Mouse (Mus musculus) NIH3T3 (cell line): ENCODE measurements around the gene Gm45213.

Experiments used
- DNase-seq: peaks from one replicate; pipeline ENCODE4 v3.0.0-alpha.2; 2012; ENCODE audit warnings: low read depth

Gm45213 gene

DNA sequence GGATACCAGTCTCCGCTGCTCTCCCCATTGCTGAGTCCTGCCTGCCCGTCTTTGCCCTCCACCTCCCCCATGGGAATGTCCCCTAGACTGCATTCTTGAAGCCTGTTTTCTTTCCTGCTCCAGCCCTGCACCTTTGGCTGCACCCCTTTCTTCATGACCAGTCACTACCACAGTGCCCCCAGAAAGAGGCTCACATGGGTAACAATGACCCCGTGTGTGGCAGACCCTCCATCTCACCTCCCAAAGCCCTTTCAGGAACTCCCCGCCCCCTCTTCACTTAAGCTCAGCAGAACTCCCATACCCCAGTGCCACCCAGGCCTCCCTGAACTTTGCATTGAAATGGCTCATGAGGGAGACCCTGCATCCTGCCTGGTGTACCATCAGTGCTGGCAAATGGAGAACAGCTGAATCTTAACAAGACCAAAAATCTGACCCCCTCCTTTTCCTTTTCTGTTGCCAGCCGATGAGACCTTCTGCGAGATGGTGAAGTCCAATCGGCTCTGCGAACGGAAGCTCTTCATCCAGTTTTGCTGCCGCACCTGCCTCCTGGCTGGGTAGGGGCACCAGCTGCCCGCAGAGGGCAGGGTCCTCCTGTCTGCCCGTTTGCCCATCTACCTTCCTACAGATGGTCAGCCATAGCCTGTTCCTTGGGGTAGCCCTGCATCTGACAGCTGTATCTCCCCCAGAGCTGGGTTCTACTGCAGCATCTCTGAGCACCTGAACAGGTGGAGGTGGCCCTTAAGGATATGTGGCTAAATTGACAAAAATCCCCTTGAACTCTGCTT lies 5.2 kb downstream of the Gm45213 start:
- DNase-seq, result no peak

DNA sequence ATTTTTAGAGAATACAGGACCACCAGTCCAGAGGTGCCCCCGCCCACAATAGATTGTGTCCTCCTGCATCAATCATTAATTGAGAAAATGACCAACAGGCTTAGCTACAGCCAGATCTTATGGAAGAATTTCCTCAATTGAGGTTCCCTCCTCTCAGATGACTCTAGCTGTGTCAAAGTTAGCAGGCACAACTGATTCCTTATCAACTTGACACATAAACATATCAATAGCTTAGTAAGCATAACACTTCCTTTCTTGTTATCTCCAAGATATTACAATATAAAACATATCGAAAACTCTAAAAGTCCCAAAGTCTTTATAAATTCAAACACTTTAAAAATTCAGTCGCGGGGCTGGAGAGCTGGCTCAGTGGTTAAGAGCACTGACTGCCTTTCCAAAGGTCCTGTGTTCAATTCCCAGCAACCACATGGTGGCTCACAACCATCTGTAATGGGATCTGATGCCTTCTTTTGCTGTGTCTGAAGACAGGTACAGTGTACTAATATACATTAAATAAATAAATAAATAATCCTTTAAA lies 10.6 kb downstream of the Gm45213 start:
- DNase-seq, result no peak

DNA sequence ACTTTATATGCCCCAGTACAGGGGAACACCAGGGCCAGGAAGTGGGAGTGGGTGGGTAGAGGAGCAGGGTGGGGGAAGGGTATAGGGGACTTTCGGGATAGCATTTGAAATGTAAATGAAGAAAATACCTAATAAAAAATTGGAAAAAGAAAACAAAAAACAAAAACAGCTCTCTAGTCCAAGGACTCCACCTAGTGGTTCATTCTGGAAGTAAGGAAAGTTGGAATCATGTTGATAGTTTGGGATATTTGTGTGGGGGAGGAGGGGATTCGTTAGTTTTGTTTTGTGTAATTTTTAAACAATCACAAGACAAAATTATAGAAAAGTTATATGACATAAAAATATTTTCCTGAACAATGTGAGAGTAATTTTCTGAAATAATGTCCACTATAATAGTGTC lies 12.0 kb downstream of the Gm45213 start:
- peak; percentile 80 for DNase-seq

DNA sequence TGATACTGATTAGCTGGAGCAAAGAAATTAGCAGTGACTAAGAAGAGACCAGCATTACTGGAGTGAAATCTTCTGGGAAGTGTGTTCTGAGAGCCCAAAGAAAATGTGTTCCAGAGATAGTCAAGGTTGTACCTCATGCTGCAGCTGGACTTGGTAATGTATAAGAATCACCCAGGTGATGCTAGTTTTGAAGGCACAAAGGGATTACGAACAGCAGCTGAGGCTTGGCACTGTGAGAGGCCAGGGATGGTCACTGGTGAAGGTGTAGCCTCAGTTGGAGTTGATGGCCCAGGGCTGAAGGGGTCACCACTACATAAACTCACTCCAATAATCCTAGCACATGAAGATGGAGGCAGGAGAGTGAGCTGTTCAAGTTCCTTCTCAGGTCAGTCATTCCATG lies 15.3 kb downstream of the Gm45213 start, which contains the start of gene Snrpa1:
TSS of gene Snrpa1 (plus strand) at position 301 of the 400 bp plus-strand sequence.
- DNase-seq, result no peak

DNA sequence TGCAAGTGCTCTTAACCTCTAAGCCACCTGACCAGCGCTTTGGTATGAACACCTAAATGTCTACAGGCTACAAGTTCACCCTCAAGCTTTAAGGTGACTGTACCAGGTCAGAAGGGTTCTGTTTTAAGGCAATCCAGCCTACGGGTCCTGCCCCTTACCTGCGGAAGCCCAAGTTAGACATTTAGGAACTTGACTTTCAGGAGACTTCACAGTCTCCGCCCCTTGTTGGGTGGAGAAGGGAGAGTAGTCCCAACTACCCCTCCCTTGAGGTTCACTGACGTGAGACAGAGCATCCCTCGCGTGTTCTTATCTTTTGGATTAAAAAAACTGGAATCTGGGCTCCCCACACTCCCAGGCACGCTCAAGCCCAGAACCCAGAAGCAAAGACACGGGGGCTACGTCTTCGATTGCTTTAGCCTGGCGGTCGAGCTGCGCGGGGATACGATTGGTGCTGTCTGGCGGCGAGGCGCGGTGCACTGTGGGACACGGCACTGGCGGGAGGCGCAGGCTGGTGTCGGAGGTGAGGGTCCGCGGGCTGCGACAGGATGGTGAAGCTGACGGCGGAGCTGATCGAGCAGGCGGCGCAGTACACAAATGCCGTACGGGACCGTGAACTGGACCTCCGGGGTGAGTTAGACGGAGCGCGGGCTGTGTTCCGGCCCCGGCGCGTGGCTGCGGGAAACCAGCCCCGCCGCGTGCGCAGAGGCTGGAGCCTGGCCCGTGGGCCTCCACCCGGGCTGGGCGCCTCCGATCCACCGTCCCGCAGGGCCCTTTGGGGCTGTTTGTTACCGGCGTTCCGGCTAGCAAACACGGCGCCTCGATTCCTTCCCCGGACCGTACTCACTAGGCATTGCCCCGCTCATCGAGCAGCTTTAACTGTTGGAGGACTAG lies 16.9 kb downstream of the Gm45213 start:
- peak; percentile 88 for DNase-seq

DNA sequence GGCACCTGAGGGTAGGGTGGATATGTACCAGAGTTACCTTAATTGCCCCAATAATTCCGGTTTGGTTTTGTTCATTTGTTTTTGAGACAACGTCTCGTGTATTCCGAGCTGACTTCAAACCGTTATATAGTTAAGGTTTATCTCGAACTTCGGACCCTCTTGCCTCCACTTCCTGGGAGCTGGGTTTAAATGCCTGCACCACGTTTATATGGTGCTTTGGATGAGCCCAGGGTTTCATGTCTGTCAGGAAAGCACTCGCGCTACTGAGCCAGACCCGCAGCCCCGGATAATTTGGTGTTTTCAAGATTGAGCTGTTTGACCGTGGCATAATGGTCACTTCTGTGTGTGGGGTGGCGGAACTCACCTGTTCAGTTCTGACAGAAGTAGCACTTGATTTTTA lies 17.7 kb downstream of the Gm45213 start:
- DNase-seq, result no peak

DNA sequence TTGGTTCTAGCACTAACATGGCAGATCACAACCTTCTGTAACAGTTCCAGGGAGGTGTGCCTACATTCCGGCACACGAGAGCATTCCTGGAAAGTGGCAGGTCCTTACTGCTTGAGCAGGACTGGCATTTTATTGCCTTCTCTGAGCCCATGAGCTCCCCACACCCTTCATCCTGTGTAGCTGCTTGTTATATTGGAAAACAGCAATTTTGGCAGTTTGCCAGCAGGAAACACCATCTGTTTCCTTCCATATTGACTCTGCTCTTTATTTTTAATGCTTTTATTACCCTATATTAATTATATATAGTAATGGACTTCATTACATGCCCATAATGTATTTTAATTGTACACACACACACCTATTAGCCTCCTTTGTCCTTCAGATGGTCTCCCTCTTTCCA lies 33.0 kb downstream of the Gm45213 start:
- peak; percentile 17 for DNase-seq

DNA sequence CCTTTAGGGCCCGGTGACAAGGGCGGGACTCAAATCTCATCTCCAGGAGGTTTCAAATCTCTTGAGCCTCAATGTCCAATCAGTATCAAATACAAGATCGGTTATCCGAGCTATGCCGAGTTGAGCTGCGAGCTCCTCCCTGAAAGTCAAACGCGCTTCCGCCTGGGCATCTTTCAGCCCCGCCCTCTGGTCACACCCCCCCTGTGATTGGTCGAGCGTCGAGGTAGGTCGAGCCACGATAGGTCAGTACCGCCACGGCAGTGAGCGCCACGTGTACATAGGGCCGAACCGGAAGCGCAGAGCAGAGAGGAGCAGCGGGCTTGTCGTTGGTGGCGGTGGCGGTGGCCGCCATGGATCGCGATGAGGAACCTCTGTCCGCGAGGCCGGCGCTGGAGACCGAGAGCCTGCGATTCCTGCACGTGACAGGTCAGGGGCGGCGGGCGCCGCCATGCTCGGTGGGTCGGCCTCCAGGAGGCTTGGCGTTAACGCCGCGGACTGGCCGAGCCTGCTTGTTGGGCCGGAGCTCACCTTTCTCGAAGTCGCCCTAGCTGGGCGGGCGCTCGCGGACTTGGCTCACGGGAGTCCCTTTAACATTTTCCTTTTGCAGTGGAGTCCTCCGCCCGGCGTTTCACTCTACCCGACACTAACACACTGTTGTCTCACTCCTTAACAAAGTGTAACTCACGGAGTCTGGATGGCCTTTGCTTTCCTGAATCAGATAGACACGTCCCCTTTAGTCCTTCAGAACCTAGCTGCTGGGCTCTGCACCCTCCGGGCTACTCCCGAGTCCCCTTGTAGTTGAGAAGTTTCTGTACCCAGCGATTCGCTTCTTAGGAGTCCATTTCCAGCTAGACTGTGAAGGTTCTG lies 36.2 kb downstream of the Gm45213 start, which contains the start of gene Selenos:
TSS of gene Selenos (plus strand) at position 286 of the 867 bp plus-strand sequence.
- peak; percentile 98 for DNase-seq

DNA sequence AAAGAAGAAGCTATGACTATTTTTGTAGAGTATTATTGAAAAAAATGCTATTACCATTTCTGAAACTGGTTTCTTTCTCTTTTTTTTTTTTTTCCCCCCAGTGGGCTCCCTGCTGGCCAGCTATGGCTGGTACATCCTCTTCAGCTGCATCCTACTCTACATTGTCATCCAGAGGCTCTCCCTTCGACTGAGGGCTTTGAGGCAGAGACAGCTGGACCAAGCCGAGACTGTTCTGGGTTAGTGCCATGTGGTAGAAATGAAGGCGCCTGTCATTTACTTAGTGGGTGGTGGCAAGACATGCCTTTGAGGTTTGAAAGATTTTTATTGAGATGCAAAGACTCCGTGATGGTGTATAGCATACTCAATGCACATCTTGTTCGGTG lies 36.8 kb downstream of the Gm45213 start:
- peak; percentile 50 for DNase-seq

DNA sequence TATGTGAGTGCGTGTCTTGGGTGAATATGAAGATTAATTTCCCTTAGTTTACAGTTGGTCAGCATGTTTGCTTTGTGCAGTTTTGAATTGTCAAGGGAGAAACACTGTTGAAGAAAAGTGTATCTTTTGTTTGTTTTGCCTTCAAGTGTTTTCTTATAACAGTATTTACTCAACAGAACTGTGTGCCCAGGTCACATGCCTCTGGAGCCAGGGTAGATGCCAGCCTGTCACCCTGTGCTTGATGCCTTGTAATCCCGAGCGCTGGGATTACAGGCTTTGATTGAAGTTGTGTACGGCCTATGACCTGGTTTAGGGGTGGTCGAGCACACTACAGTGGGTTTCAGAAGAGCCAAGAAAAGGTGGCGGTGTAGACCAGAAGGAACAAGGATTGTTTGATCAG lies 40.4 kb downstream of the Gm45213 start:
- no peak for DNase-seq

DNA sequence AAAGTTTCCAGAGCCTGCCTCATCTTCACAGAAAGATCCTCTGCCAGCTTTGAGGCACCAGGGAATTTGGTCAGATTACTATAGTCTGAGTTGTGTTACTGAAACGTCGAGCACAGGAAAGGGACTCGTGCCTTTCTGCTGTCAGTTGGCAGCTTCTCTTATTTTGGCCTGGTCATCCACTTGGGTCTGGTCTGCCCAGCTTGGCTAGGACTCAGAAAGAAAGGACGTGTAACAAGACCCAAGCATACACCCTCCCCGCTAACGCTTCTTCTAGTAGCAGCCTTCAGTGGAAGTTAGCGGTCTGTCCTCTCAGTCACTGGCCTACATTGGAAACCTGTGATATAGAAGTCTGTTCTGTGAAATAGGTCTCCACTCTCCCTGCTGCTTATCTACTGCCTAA lies 41.1 kb downstream of the Gm45213 start:
- DNase-seq, result no peak

DNA sequence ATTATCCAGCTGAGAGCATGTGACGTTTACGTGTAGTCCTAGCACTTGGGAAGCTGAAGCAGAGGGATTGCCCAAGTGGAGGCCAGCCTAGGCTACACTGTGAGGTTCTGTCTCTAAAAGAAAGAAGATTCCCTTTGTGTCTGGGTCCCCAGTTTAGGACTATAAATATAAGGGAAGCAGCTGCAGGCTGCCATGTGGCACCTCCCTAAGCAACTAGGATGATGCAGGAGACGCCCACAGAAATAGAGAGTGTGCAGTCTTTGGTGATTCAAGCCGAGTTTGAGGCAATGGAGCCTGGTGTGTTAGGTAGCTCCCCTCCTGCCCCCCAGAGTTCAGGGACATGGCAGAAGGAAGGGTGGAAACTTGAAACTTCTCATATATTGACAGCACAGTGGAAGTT lies 44.2 kb downstream of the Gm45213 start:
- DNase-seq, result no peak

DNA sequence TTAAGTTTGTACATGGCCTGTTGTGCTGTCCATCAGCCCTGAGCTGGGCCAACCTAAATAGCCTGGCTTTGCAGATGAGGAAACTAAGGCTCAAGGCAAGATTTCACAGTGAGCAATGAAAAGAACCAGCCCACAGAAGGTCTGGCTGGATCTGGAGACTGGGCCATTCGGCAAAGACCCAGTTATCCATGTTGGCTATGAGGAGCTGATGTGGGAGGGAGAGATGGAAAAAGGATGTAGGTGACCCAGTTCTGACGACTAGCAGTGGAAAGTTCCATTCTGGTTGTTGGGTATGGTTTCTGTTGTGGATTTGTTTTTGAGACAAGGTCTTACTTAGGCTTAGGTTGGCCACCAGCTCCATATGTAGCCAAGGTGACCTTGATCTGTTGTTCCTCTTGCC lies 44.7 kb downstream of the Gm45213 start:
- DNase-seq, result no peak

DNA sequence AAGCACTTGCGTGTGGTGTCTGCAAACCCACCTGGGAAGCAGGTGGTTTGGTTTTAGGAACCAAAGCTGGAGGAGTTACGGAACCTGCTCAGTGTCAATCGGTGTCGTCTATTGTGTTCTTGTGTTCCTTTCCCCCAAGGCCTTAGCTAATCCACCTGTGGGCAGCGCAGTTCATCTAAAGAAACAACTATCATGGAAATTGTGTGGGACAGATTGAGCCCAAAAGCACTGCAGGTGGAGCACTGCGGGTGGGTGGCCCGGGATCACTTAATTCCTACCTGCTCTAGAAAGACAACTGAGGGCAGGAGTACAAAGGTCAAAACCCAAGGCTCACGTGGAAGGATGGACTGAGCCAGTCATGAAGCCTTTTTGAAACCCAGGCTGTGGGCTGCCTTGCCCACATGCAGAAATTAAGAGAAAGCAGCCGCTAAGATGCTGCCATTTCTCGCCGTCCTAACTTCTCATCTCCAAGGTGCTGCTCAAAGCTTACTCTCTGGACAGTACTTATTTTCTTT lies 47.3 kb downstream of the Gm45213 start:
- DNase-seq, result no peak

DNA sequence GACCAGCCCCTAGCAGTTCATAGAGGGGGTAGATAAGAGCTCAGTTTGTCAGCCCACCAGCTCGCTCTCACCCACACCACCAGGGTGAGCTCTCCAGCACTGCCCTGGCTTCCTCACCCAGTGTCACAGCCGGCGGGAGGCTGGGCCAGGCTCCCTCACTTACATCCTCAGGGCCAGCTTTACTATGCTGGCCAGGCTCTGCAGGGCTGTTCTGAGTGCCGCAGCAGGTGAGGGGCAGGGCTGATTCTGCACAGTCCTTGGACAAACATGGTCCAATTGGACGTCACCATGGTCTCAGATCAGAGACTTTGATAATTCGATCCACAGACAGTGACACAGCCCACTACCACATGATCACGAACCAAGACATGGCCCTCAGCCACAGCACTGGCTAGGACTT lies 48.2 kb downstream of the Gm45213 start:
- DNase-seq, result no peak

DNA sequence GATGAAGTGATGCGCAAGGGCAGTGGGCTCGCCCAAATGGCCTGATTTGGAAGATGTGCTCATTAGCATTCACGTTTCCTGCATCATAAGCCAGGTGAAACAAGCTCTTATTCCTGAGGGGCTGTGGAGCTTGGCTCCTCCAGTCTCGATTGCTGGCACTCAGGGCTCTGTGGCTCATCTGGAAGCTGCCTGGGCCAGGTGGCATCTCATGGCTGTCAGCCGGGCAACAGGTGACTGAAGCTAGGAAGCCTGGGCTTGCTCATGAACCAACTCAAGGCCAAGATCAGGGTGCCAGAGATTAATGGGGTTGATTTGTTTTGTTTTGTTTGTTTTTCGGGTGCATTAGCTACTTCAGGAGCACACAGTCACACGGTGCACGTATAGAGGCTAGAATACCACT lies 49.3 kb downstream of the Gm45213 start:
- DNase-seq, result no peak

DNA sequence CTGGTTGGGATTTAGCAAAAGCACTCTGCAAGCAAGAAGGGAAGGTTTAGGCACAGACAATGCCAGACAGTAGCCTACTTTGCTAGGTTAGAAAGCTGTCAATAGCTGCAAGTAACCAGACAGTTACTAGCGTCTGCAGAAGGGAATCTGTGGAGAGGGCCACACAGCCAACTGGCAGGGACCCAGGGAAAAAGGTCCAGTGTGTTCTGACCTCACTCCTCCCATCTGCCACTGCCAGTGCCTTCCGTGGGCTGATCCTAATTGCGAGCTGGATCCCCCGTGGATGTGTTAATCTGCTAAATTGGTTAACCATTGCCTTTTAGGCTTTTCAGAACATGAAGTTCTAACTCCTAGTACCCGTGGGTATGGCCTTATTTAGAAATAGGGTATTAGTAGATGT lies 50.7 kb downstream of the Gm45213 start:
- no peak for DNase-seq

DNA sequence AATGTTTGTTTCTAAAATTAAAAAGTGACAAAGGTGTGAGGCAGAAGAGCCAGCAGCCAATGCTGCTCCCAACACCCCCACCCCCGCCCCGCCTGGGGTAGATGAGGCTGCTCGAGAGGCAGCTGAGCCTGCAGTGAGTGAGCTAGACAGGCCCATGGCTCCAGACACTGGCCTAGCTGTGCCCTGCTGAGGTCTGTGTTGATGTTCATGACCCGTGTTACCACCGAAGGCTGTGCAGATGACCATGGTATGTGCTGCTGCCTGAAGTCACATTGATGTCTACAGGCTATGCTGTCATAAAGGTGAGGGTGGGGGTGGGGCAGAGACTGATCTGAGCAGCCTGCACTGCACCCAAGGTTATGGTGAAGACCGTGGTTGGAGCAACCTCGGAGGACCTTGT lies 55.4 kb downstream of the Gm45213 start:
- no peak for DNase-seq

DNA sequence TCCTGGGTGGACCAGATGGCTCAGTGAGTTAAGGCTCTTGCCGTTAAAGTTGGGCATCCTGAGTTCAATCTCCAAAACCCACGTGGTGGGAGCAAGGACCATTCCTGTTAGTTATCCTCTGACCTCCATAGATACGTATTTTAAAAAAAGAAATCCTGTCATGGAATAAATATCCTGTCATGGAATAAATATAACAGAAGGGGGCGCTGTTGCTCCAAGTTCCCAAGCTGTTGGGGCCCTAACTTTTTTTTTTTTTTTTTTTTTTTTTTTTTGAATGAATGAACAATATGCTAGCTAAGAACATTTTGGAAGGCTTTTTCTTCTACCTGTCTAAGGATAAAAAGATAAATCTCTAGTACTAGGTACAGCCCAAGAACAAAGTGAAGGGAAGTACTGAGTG lies 58.5 kb downstream of the Gm45213 start:
- DNase-seq, result peak; percentile 81

DNA sequence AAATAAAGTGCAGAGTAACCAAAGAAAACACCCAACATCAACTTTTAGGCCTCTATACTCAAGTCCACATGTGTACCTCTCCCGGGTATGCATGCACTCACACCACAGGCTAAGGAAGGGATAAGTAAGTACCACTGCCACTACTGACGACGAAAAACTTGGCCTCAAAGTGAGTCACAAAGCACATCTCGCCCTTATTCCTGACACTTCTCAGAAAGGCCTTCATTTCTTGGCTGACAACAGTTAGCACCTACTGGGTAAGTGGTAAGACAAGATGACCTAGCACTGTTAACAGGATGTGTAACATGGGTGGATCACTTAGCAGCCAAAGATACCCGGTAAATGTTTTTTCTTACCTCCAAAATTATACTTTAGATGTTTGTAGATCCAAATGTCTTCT lies 61.1 kb downstream of the Gm45213 start:
- DNase-seq, result no peak

DNA sequence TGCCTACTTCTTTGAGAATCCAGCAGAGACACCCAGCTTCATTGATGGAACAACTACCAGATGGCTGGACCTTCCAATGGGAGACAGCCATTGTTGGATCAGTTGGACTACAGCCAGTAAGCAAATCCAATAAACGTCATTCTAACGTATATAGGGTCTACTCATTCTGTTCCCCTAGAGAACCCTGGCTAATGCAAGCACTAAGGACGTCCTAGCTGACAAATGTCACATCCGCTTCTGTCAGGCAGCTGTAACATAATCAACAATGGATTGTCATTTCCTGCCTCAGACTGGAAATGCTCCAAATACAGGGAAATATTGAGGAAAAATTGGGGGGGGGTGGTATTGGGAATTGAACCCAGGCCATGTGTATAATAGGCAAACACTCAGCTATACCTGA lies 62.4 kb downstream of the Gm45213 start:
- no peak for DNase-seq

DNA sequence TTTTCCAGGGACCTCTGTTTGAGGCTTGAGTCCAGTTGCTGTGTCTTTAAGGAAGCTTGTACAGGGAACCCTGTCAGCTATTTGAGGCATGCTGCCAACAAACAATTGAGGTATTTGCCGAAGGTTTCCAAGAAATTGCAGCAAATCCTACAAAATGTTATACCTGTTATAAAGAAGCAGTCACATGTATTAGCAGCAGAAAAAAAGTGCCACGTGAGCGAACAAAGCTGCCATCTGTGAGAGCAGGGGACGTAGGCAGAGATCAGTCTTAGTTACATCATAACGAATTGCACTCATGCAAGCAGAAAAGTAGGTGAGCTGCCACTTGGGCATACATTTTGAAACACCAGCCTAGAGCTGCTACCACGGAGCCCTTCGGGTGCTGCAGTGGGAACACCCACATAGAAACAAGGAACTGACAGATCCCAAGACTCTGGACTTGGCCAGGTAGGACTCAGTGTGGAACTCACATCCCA lies 63.2 kb downstream of the Gm45213 start:
- no peak for DNase-seq
